Mouse (Mus musculus) CH12.LX (cell line): ENCODE results near the gene Atad1. TPM values are rescaled to one million over a fixed set of nuclear protein-coding genes. Genes with fewer than 3 reads are reported as not detected.

Experiments used
- DNase-seq: peaks from one replicate; pipeline ENCODE4 v3.0.0-alpha.2; 2013; ENCODE audit errors: extremely low read depth
- H3K27ac ChIP-seq: 2 replicates; pipeline ENCODE4 v1.5.1; 2012; ENCODE audit warnings: low read depth, mild to moderate bottlenecking, control low read depth, moderate library complexity; ENCODE audit not compliant: insufficient read depth
- H3K27me3 ChIP-seq: replicated peaks from 2 replicates; pipeline ENCODE3; 2012; ENCODE audit warnings: inconsistent platforms
- H3K36me3 ChIP-seq, 2 experiments: replicated peaks in 1 of 2; 2 replicates each; pipeline versions ENCODE3 to v1.6.1; 2012; ENCODE audit warnings: inconsistent platforms in 1 of 2, low read length in 1 of 2, mild to moderate bottlenecking in 1 of 2, mixed read lengths in 1 of 2, moderate library complexity in 1 of 2; ENCODE audit not compliant: control insufficient read depth in 1 of 2, insufficient read depth in 1 of 2
- H3K4me1 ChIP-seq, 2 experiments: 2 replicates each; pipeline ENCODE4 v1.6.1; 2012; ENCODE audit warnings: inconsistent platforms in 1 of 2, moderate library complexity in 1 of 2; ENCODE audit not compliant: insufficient read depth in 2 of 2, control insufficient read depth in 1 of 2
- H3K4me2 ChIP-seq: 2 replicates; pipeline ENCODE4 v1.6.1; 2012; ENCODE audit warnings: low read depth, mild to moderate bottlenecking, control low read depth; ENCODE audit not compliant: poor library complexity, insufficient read depth, severe bottlenecking
- H3K4me3 ChIP-seq, 3 experiments: fragments of 150-350 bp in 1 of 3; sonication (generic) in 1 of 3; replicated peaks in 1 of 3; 2 replicates each; pipeline versions ENCODE3 to v1.5.1; 2011 to 2012; ENCODE audit warnings: low read depth in 2 of 3, low read length in 2 of 3, mild to moderate bottlenecking in 2 of 3, moderate library complexity in 2 of 3, control low read depth in 1 of 3, improper control_type of control experiment in 1 of 3, inconsistent platforms in 1 of 3, mixed read lengths in 1 of 3; ENCODE audit not compliant: poor library complexity in 1 of 3
- H3K79me2 ChIP-seq: replicated peaks from 2 replicates; pipeline ENCODE4 v1.6.1; 2012; ENCODE audit warnings: mild to moderate bottlenecking, moderate library complexity; ENCODE audit not compliant: control insufficient read depth, poor library complexity, insufficient read depth, severe bottlenecking; ENCODE audit errors: extremely low read depth
- H3K9ac ChIP-seq: 2 replicates; pipeline ENCODE4 v1.6.1; 2012; ENCODE audit warnings: low read depth, mild to moderate bottlenecking, control low read depth, moderate library complexity; ENCODE audit not compliant: insufficient read depth
- H3K9me3 ChIP-seq: replicated peaks from 2 replicates; pipeline ENCODE3; 2012; ENCODE audit warnings: low read length, inconsistent platforms, mixed read lengths
- BHLHE40 ChIP-seq: IDR thresholded peaks from 2 replicates; pipeline ENCODE4 v1.6.1; 2011; ENCODE audit warnings: mild to moderate bottlenecking, low read depth, low read length, improper control_type of control experiment
- CHD1 ChIP-seq: IDR thresholded peaks from 2 replicates; pipeline ENCODE4 v1.6.1; 2012; ENCODE audit warnings: low read depth, low read length, improper control_type of control experiment, inconsistent platforms
- EP300 ChIP-seq: IDR thresholded peaks from 2 replicates; pipeline ENCODE4 v1.6.1; 2011; ENCODE audit warnings: low read length, improper control_type of control experiment
- ETS1 ChIP-seq: conservative IDR thresholded peaks from 2 replicates; pipeline ENCODE4 v1.6.1; 2012; ENCODE audit warnings: low read depth, mild to moderate bottlenecking, inconsistent platforms, low read length, improper control_type of control experiment, moderate library complexity
- HCFC1 ChIP-seq: IDR thresholded peaks from 2 replicates; pipeline ENCODE4 v1.6.1; 2012; ENCODE audit warnings: low read depth, mild to moderate bottlenecking, inconsistent platforms, low read length, improper control_type of control experiment
- JUN ChIP-seq: IDR thresholded peaks from 2 replicates; pipeline ENCODE4 v1.6.1; 2011; ENCODE audit warnings: low read depth, mild to moderate bottlenecking, low read length, improper control_type of control experiment, moderate library complexity; ENCODE audit not compliant: insufficient read depth
- JUND ChIP-seq: conservative IDR thresholded peaks from 2 replicates; pipeline ENCODE4 v1.6.1; 2011; ENCODE audit warnings: low read depth, low read length, improper control_type of control experiment
- MAX ChIP-seq: IDR thresholded peaks from 2 replicates; pipeline ENCODE4 v1.6.1; 2011; ENCODE audit warnings: low read length, improper control_type of control experiment
- MXI1 ChIP-seq: IDR thresholded peaks from 2 replicates; pipeline ENCODE4 v1.6.1; 2011; ENCODE audit warnings: mild to moderate bottlenecking, low read depth, low read length, improper control_type of control experiment
- MYC ChIP-seq: IDR thresholded peaks from 2 replicates; pipeline ENCODE4 v1.6.1; 2011; ENCODE audit warnings: low read depth, mild to moderate bottlenecking, improper control_type of control experiment, low read length
- NELFE ChIP-seq: IDR thresholded peaks from 2 replicates; pipeline ENCODE4 v1.6.1; 2011; ENCODE audit warnings: low read depth, low read length, improper control_type of control experiment
- POLR2A ChIP-seq: IDR thresholded peaks from 2 replicates; pipeline ENCODE4 v1.6.1; 2011; ENCODE audit warnings: low read depth, mild to moderate bottlenecking, improper control_type of control experiment, low read length
- RCOR1 ChIP-seq: conservative IDR thresholded peaks from 2 replicates; pipeline ENCODE4 v1.6.1; 2012; ENCODE audit warnings: low read depth, mild to moderate bottlenecking, inconsistent platforms, low read length, improper control_type of control experiment
- SIN3A ChIP-seq: IDR thresholded peaks from 2 replicates; pipeline ENCODE4 v1.6.1; 2012; ENCODE audit warnings: low read length, improper control_type of control experiment, inconsistent platforms
- TBP ChIP-seq: conservative IDR thresholded peaks from 2 replicates; pipeline ENCODE4 v1.6.1; 2011; ENCODE audit warnings: low read depth, low read length, improper control_type of control experiment
- TCF12 ChIP-seq: IDR thresholded peaks from 2 replicates; pipeline ENCODE4 v1.6.1; 2014; ENCODE audit warnings: low read depth, mild to moderate bottlenecking, inconsistent platforms, low read length, improper control_type of control experiment
- ZMIZ1 ChIP-seq: IDR thresholded peaks from 2 replicates; pipeline ENCODE4 v1.6.1; 2012; ENCODE audit warnings: low read depth, mild to moderate bottlenecking, inconsistent platforms, low read length, improper control_type of control experiment
- ZNF384 ChIP-seq: IDR thresholded peaks from 2 replicates; pipeline ENCODE4 v1.6.1; 2012; ENCODE audit warnings: low read depth, low read length, improper control_type of control experiment, inconsistent platforms
- dilution Hi-C: fragments of 300-500 bp; cut with MboI; formaldehyde crosslinking; loops from 2 replicates; pipeline ENCODE4 v1.14.3; 2020; ENCODE audit warnings: low sequenced_read_pairs; ENCODE audit not compliant: extremely low pct_unique_long_range_greater_than_20kb, extremely low pct_ligation_motif_present
- in situ Hi-C: fragments of 300-500 bp; cut with MboI; formaldehyde crosslinking; loops from 3 replicates; pipeline ENCODE4 v1.14.3; 2019; ENCODE audit warnings: low sequenced_read_pairs, low pct_ligation_motif_present, low pct_unique_long_range_greater_than_20kb, mixed read lengths
- polyA plus RNA-seq: library from polyadenylated mRNA; unstranded; fragments of >175 nt; gene quantifications from 2 replicates; pipeline ENCODE4 v1.2.1, GENCODE M21; 2012; ENCODE audit warnings: low read depth; ENCODE audit not compliant: insufficient read length
- total RNA-seq, 2 experiments: library from RNA; depleted of rRNA; stranded (reverse); fragments of 300-350 nt in 1 of 2; fragments of >200 nt in 1 of 2; gene quantifications; 2 replicates each; pipeline ENCODE4 v1.2.3; 2012 to 2014

Atad1 gene
- total and polyA plus RNA-seq, 3 experiments, result 78.5 to 268 (median 103) TPM

DNA sequence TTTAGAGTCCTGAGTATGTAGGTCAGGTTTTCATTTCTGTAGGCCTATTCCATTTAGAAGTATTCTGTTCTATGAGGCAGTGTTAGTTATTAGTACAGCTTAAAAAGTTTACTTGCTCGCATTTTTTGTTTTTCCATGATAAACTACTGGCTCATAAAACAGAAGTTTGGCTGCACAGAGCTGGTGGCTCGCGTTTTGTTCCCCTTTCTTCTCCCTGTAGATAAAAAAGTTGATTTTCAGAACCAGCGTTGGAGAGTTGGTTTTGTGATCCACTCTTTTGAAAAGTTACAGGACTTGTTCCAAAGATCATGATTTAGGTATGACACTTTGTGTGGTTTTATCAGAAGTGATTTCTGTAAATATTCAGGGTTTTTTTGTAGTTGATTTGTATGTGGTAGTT, 22.9 kb upstream of the Atad1 start:
- dilution Hi-C loops, result no loop called here
- no peak for DNase-seq
- peaks cover 8 to 33% of the 10 kb centered on the region in 2 experiments for H3K36me3 ChIP-seq
- 0 out of 2 replicates have a peak, but pooled peaks have one; percentile 9 for TF ChIP-seq EP300
- TF ChIP-seq CHD1, result 0 out of 2 replicates have a peak, but pooled peaks have one; percentile 78
- peak; percentile 49; the same call in 1 of the 2 replicates for TF ChIP-seq SIN3A
- no peak for TF ChIP-seq HCFC1
- TF ChIP-seq, all 38 proteins: peak for 3
- H3K4me3 ChIP-seq, result peak overlapping the region in 2 of 3 experiments; percentile 17 to 19
- H3K4me2 ChIP-seq, result peak overlapping the region; percentile 50; the same call in 1 of the 2 replicates
- H3K9ac ChIP-seq, result no peak overlapping the region
- peaks cover 3 to 37% of the 10 kb centered on the region in 2 experiments; a peak in 3 of 4 replicates for H3K4me1 ChIP-seq
- no peak overlapping the region for H3K27ac ChIP-seq
- no peaks in the 10 kb centered on the region for H3K9me3 ChIP-seq
- H3K79me2 ChIP-seq, result peaks cover 82% of the 10 kb centered on the region
- in situ Hi-C loops, result loop anchor here (25.0 kb wide), 1 partner anchor 350 kb away; no protein-coding TSS in a partner anchor
- H3K27me3 ChIP-seq, result no peaks in the 10 kb centered on the region

GRCm38 (mm10) chr19:32761162-32761561, 21.6 kb upstream of the Atad1 start:
- peak overlapping the region; percentile 45 to 93 (median 46) for H3K4me3 ChIP-seq
- H3K79me2 ChIP-seq, result peaks cover 70% of the 10 kb centered on the region
- no peak overlapping the region for H3K9ac ChIP-seq
- dilution Hi-C loops (no loop called here), in situ Hi-C loops (loop anchor here (25.0 kb wide), 1 partner anchor 351 kb away; no protein-coding TSS in a partner anchor)
- no peaks in the 10 kb centered on the region for H3K9me3 ChIP-seq
- peak overlapping the region; percentile 100 for H3K4me2 ChIP-seq
- DNase-seq, result peak; percentile 34
- peak; percentile 94 for TF ChIP-seq TBP
- TF ChIP-seq JUND, result no peak
- H3K36me3 ChIP-seq, result peaks cover 8 to 26% of the 10 kb centered on the region in 2 experiments
- H3K27me3 ChIP-seq, result no peaks in the 10 kb centered on the region
- no peak overlapping the region for H3K27ac ChIP-seq
- H3K4me1 ChIP-seq, result peaks cover 3 to 28% of the 10 kb centered on the region in 2 experiments; a peak in 3 of 4 replicates

GRCm38 (mm10) chr19:32760499-32760898, 20.9 kb upstream of the Atad1 start:
- no peak overlapping the region for H3K27ac ChIP-seq
- in situ Hi-C loops, result loop anchor here (25.0 kb wide), 1 partner anchor 352 kb away; no protein-coding TSS in a partner anchor

More at GRCm38 (mm10) chr19:32760499-32760898, 20.9 kb upstream of the Atad1 start:
- H3K4me2 ChIP-seq, result peak overlapping the region; percentile 100
- peaks cover 5 to 22% of the 10 kb centered on the region in 2 experiments for H3K36me3 ChIP-seq
- peaks cover 65% of the 10 kb centered on the region for H3K79me2 ChIP-seq
- H3K4me1 ChIP-seq, result peaks cover 0 to 24% of the 10 kb centered on the region in 2 experiments; a peak in 2 of 4 replicates
- H3K9ac ChIP-seq, result peak overlapping the region; percentile 65
- dilution Hi-C loops, result no loop called here
- peak; percentile 60 for DNase-seq
- no peaks in the 10 kb centered on the region for H3K9me3 ChIP-seq
- 0 out of 2 replicates have a peak, but pooled peaks have one; percentile 52 for TF ChIP-seq RCOR1
- no peak for TF ChIP-seq TBP
- TF ChIP-seq MAX, result peak; percentile 72
- TF ChIP-seq MYC, result 0 out of 2 replicates have a peak, but pooled peaks have one; percentile 44
- TF ChIP-seq ZNF384, result peak; percentile 89
- TF ChIP-seq JUN, result no peak; the same call in 1 of the 2 replicates
- TF ChIP-seq ZMIZ1, result no peak
- no peak for TF ChIP-seq JUND
- TF ChIP-seq EP300, result peak; percentile 58
- peak; percentile 78 for TF ChIP-seq MXI1
- peak; percentile 67 for TF ChIP-seq ETS1
- TF ChIP-seq POLR2A, result no peak
- TF ChIP-seq TCF12, result 0 out of 2 replicates have a peak, but pooled peaks have one; percentile 22
- TF ChIP-seq SIN3A, result peak; percentile 80; the same call in 1 of the 2 replicates
- TF ChIP-seq BHLHE40, result peak; percentile 98
- no peak for TF ChIP-seq NELFE
- H3K4me3 ChIP-seq, result peak overlapping the region; percentile 57 to 93 (median 86)
- H3K27me3 ChIP-seq, result no peaks in the 10 kb centered on the region
